Mouse (Mus musculus) kidney, embryonic 14.5 days (tissue): ENCODE results near the gene Tspan13. TPM values are rescaled to one million over a fixed set of nuclear protein-coding genes. Genes with fewer than 3 reads are reported as not detected.

Source experiments
- ATAC-seq: fragments of 200-750 bp; cut with Nextera tagmentation; 2 replicates; pipeline ENCODE4 v1.8.0; 2017; ENCODE audit warnings: moderate number of reproducible peaks, mild to moderate bottlenecking, moderate TSS enrichment, moderate library complexity; ENCODE audit not compliant: low FRiP score, low TSS enrichment
- H3K27ac ChIP-seq: fragments of 300-500 bp; sonication (generic); 2 replicates; pipeline ENCODE4 v1.5.1; 2014; ENCODE audit warnings: low read depth, mild to moderate bottlenecking, low read length, moderate library complexity, mixed read lengths
- H3K27me3 ChIP-seq: fragments of 300-500 bp; sonication (generic); 2 replicates; pipeline ENCODE4 v1.6.1; 2014; ENCODE audit warnings: mild to moderate bottlenecking, low read length; ENCODE audit not compliant: control insufficient read depth, insufficient read depth
- H3K36me3 ChIP-seq: fragments of 300-500 bp; sonication (generic); 2 replicates; pipeline ENCODE4 v1.6.1; 2014; ENCODE audit warnings: low read length, mixed read lengths; ENCODE audit not compliant: control insufficient read depth, insufficient read depth
- H3K4me1 ChIP-seq: fragments of 300-500 bp; sonication (generic); 2 replicates; pipeline ENCODE4 v1.6.1; 2014; ENCODE audit warnings: low read length, mixed read lengths; ENCODE audit not compliant: control insufficient read depth, insufficient read depth
- H3K4me2 ChIP-seq: fragments of 300-500 bp; sonication (generic); replicated peaks from 2 replicates; pipeline ENCODE4 v1.6.1; 2014; ENCODE audit warnings: low read depth, mild to moderate bottlenecking, low read length
- H3K4me3 ChIP-seq: fragments of 300-500 bp; sonication (generic); 2 replicates; pipeline ENCODE4 v1.5.1; 2014; ENCODE audit warnings: mild to moderate bottlenecking, low read length
- H3K9ac ChIP-seq: fragments of 300-500 bp; sonication (generic); 2 replicates; pipeline ENCODE4 v1.6.1; 2014; ENCODE audit warnings: low read depth, mild to moderate bottlenecking, low read length, moderate library complexity
- H3K9me3 ChIP-seq: fragments of 300-500 bp; sonication (generic); 2 replicates; pipeline ENCODE4 v1.6.1; 2016; ENCODE audit warnings: low read length; ENCODE audit not compliant: control insufficient read depth
- WGBS: fragments of 180-500 bp; shearing (Covaris S2); extraction: QIAGEN DNeasy Blood & Tissue Kit; methylation state at CpG from one replicate; pipeline ENCODE4 v1.1.7; 2014; 5-methylcytosine and 5-hydroxymethylcytosine counted together
- polyA plus RNA-seq: library from polyadenylated mRNA; unstranded; fragments of >200 nt; fragmentation: Nextera tagmentation; extraction: Ambion mirVana; gene quantifications from 2 replicates; pipeline ENCODE4 v1.2.1, GENCODE M21; 2014

Gene Tspan13
- polyA plus RNA-seq, 1 experiment from 2014 or later = 99.7 TPM

DNA sequence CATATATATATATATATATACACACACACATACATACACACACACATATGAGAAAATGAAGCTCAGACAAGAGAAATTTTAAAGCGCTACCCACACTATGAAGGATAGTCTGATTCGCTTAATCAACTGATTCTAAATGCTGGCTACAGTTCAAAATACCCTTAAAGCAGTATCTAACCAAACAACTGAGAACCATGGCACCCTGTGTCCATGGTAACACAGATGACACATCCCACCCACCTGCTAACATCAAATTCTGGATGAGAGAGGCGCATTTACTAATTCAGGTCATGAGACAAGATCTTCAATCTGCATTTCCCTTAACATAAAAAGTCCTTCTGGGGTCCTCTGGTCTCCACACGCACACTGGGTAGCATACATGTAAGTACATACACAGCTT, 16.2 kb downstream of the Tspan13 start:
- Histone ChIP-seq H3K36me3 (no peaks in the 10 kb centered on the region), H3K4me3 (no peak overlapping the region), H3K9ac (no peak overlapping the region), H3K4me1 (no peaks in the 10 kb centered on the region), H3K27ac (no peak overlapping the region), H3K27me3 (no peaks in the 10 kb centered on the region), H3K4me2 (no peak overlapping the region), H3K9me3 (no peaks in the 10 kb centered on the region)
- 93% methylated on average over 4 of the region's 4 CpGs for WGBS
- no peak for ATAC-seq

DNA sequence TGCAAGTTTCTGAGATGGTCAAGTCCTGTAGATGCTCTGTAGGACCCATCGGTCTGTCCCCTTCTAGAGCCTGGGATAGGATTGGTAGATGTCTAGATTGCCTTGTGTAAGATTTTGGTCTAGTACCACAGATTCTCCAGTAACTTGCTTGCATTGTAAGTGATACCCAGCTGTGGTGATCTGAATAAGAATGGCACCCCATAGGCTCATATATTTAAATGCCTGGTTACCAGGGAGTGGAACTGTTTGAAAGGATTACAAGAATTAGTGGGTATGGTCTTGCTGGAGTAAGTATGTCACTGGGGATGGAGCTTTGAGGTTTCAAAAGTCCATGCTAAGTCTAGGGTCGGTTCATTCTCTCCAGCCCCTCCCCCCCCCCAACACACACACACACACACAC, 21.6 kb downstream of the Tspan13 start:
- no peak for ATAC-seq
- no peaks in the 10 kb centered on the region for H3K27me3 ChIP-seq
- H3K9me3 ChIP-seq = no peaks in the 10 kb centered on the region
- no peak overlapping the region for H3K27ac ChIP-seq
- no peaks in the 10 kb centered on the region for H3K4me1 ChIP-seq
- WGBS = 92% methylated on average over 2 of the region's 2 CpGs
- no peak overlapping the region for H3K9ac ChIP-seq
- H3K36me3 ChIP-seq = no peaks in the 10 kb centered on the region; the same call in 1 of the 2 replicates
- no peak overlapping the region for H3K4me3 ChIP-seq
- H3K4me2 ChIP-seq = no peak overlapping the region

- Histone ChIP-seq H3K4me2 (no peak overlapping the region), H3K9me3 (no peaks in the 10 kb centered on the region), H3K27me3 (no peaks in the 10 kb centered on the region), H3K27ac (no peak overlapping the region), H3K9ac (no peak overlapping the region), H3K4me3 (no peak overlapping the region), H3K4me1 (no peaks in the 10 kb centered on the region), H3K36me3 (no peaks in the 10 kb centered on the region; the same call in 1 of the 2 replicates)
- ATAC-seq = no peak
- WGBS = 93% methylated on average over 3 of the region's 3 CpGs
Observed at GRCm38 (mm10) chr12:36020081-36020480, 22.2 kb downstream of the Tspan13 start.

DNA sequence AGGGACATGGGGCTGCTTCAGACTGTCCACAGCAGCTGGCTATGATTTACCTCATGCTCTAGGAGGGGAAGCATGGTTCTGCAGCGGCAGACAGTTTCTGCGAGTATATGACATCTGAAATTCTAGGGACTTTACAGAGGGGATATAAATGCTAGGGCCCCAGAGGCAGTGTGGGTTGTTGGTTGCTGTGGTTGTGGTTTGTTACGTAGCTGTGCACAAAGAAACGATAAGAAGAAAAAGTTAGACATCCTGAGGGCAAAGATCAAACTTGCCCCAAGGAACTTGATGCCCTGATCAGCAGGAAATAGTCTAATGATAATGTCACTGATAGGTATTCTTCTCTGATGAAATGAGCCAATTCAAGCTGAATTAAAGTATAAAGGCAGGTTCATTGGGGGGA, 22.7 kb downstream of the Tspan13 start:
- no peaks in the 10 kb centered on the region; the same call in 1 of the 2 replicates for H3K36me3 ChIP-seq
- no peak overlapping the region for H3K27ac ChIP-seq
- no peak overlapping the region for H3K4me2 ChIP-seq
- 92% methylated on average over 4 of the region's 4 CpGs for WGBS
- H3K27me3 ChIP-seq = no peaks in the 10 kb centered on the region
- H3K9me3 ChIP-seq = no peaks in the 10 kb centered on the region
- H3K9ac ChIP-seq = no peak overlapping the region
- H3K4me3 ChIP-seq = no peak overlapping the region
- ATAC-seq = no peak
- H3K4me1 ChIP-seq = no peaks in the 10 kb centered on the region

DNA sequence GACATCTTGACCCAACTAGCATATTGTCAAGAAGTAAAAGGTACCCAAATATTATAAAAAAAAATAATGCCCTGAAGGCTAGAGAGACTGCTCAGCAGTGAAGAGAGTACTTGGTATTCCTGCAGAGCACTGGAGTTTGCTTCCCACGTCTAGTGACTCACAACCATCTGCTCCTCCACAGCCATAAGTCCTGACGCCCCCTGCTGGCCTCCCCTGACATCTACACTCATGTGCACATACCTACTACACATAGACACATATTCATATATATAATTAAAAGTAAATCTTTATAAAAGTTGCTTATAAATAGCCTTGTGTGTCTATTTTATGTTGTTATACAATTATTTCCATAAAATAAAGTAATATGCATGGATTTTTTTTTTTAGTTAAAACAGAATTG, 24.5 kb downstream of the Tspan13 start:
- H3K4me1 ChIP-seq = no peaks in the 10 kb centered on the region
- no peak overlapping the region for H3K27ac ChIP-seq
- no peak overlapping the region for H3K9ac ChIP-seq
- H3K4me2 ChIP-seq = no peak overlapping the region
- no peak overlapping the region for H3K4me3 ChIP-seq
- no peaks in the 10 kb centered on the region; the same call in 1 of the 2 replicates for H3K36me3 ChIP-seq
- no peaks in the 10 kb centered on the region for H3K27me3 ChIP-seq
- 75% methylated on average over 2 of the region's 2 CpGs for WGBS
- H3K9me3 ChIP-seq = no peaks in the 10 kb centered on the region
- no peak for ATAC-seq

- Histone ChIP-seq H3K4me2 (no peak overlapping the region), H3K9me3 (no peaks in the 10 kb centered on the region), H3K4me1 (no peaks in the 10 kb centered on the region), H3K4me3 (no peak overlapping the region), H3K27ac (no peak overlapping the region), H3K9ac (no peak overlapping the region), H3K36me3 (no peaks in the 10 kb centered on the region), H3K27me3 (no peaks in the 10 kb centered on the region)
- ATAC-seq = no peak
- 57% methylated on average over 7 of the region's 7 CpGs for WGBS
Observed at GRCm38 (mm10) chr12:36013216-36013910, 28.9 kb downstream of the Tspan13 start.

- Histone ChIP-seq H3K4me3 (no peak overlapping the region), H3K9me3 (no peaks in the 10 kb centered on the region), H3K4me1 (0 out of 2 replicates have a peak, but pooled peaks cover 3% of the 10 kb centered on the region), H3K4me2 (no peak overlapping the region), H3K27me3 (no peaks in the 10 kb centered on the region), H3K36me3 (no peaks in the 10 kb centered on the region), H3K9ac (no peak overlapping the region), H3K27ac (no peak overlapping the region)
- WGBS = 39% methylated on average over 6 of the region's 6 CpGs
- ATAC-seq = 0 out of 2 replicates have a peak, but pooled peaks have one; percentile 24
Observed at GRCm38 (mm10) chr12:36008364-36009047, 33.8 kb downstream of the Tspan13 start.

GRCm38 (mm10) chr12:36007581-36007980, 34.7 kb downstream of the Tspan13 start:
- ATAC-seq = no peak
- no peaks in the 10 kb centered on the region for H3K27me3 ChIP-seq
- H3K36me3 ChIP-seq = no peaks in the 10 kb centered on the region
- no peak overlapping the region for H3K27ac ChIP-seq
- no peak overlapping the region for H3K9ac ChIP-seq
- 0 out of 2 replicates have a peak, but pooled peaks cover 3% of the 10 kb centered on the region for H3K4me1 ChIP-seq
- 76% methylated on average over 2 of the region's 2 CpGs for WGBS
- H3K4me3 ChIP-seq = no peak overlapping the region
- no peaks in the 10 kb centered on the region for H3K9me3 ChIP-seq
- H3K4me2 ChIP-seq = no peak overlapping the region

DNA sequence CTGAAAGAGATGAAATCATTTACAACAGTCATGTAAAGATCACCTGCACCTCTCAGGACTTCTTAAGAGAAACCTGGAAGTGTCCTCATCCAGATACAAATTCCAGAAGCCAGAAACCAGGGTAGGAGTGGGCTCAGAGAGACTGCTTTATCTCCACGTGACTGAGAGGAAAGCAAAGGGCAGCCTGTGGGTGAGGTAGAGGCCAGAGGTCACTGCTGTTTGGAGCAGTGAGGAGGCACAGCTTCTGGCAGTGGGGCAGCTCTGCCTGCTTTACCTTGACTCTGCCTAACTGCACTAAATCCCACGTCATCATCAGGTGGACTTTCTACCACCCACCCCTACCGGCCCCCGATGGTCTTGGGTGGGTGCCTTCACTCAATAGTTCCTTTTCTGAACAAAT, 37.6 kb downstream of the Tspan13 start:
- no peak overlapping the region for H3K4me2 ChIP-seq
- H3K9ac ChIP-seq = no peak overlapping the region
- WGBS = 70% methylated on average over 4 of the region's 4 CpGs
- no peak for ATAC-seq
- no peaks in the 10 kb centered on the region for H3K36me3 ChIP-seq
- H3K27me3 ChIP-seq = no peaks in the 10 kb centered on the region
- H3K4me3 ChIP-seq = no peak overlapping the region
- H3K4me1 ChIP-seq = peaks cover 10% of the 10 kb centered on the region; the same call in 1 of the 2 replicates
- H3K27ac ChIP-seq = no peak overlapping the region
- no peaks in the 10 kb centered on the region for H3K9me3 ChIP-seq
